Mouse (Mus musculus): ENCODE data around the gene Cbfa2t3. TPM values are rescaled to one million over a fixed set of nuclear protein-coding genes. Genes with fewer than 3 reads are reported as not detected.

Cbfa2t3 gene
- polyA plus RNA-seq, 1 experiment from 2014 or later = 8.9 TPM

GRCm38 (mm10) chr8:122661894-122662293 is 37.0 kb downstream of the Cbfa2t3 start:
- H3K4me1 ChIP-seq (replicated peaks; ENCODE audit: control insufficient read depth, insufficient read depth, low read length) = 0 out of 2 replicates have a peak, but pooled peaks cover 2% of the 10 kb centered on the region
- no peak overlapping the region for H3K4me2 ChIP-seq (replicated peaks; ENCODE audit: low read depth, low read length)
- ATAC-seq (ENCODE audit: low FRiP score) (no peak), DNase-seq (ENCODE audit: low spot score) (no peak)
- no peaks in the 10 kb centered on the region for H3K36me3 ChIP-seq (ENCODE audit: control insufficient read depth, insufficient read depth, low read length)
- no peak overlapping the region for H3K4me3 ChIP-seq (ENCODE audit: low read depth, low read length)
- no peak overlapping the region for H3K9ac ChIP-seq (ENCODE audit: low read depth, low read length)
- H3K9me3 ChIP-seq (ENCODE audit: control insufficient read depth, low read length) = no peaks in the 10 kb centered on the region
- WGBS = 71% methylated on average over 2 of the region's 2 CpGs
- no peak overlapping the region for H3K27ac ChIP-seq (ENCODE audit: low read depth, low read length)
- no peaks in the 10 kb centered on the region for H3K27me3 ChIP-seq (ENCODE audit: control insufficient read depth, insufficient read depth, low read length)

- H3K36me3 ChIP-seq (ENCODE audit: control insufficient read depth, insufficient read depth, low read length) = no peaks in the 10 kb centered on the region
- ATAC-seq (ENCODE audit: low FRiP score) = no peak
- peak; percentile 56 for DNase-seq (ENCODE audit: low spot score)
- no peak overlapping the region for H3K9ac ChIP-seq (ENCODE audit: low read depth, low read length)
- no peak overlapping the region for H3K4me2 ChIP-seq (replicated peaks; ENCODE audit: low read depth, low read length)
- no peak overlapping the region for H3K4me3 ChIP-seq (ENCODE audit: low read depth, low read length)
- no peaks in the 10 kb centered on the region for H3K27me3 ChIP-seq (ENCODE audit: control insufficient read depth, insufficient read depth, low read length)
- H3K9me3 ChIP-seq (ENCODE audit: control insufficient read depth, low read length) = no peaks in the 10 kb centered on the region
- WGBS = 34% methylated on average over 7 of the region's 7 CpGs
- H3K4me1 ChIP-seq (replicated peaks; ENCODE audit: control insufficient read depth, insufficient read depth, low read length) = 0 out of 2 replicates have a peak, but pooled peaks cover 2% of the 10 kb centered on the region
- no peak overlapping the region for H3K27ac ChIP-seq (ENCODE audit: low read depth, low read length)
These were observed 37.8 kb downstream of the Cbfa2t3 start for GRCm38 (mm10) chr8:122661138-122661537.

DNA sequence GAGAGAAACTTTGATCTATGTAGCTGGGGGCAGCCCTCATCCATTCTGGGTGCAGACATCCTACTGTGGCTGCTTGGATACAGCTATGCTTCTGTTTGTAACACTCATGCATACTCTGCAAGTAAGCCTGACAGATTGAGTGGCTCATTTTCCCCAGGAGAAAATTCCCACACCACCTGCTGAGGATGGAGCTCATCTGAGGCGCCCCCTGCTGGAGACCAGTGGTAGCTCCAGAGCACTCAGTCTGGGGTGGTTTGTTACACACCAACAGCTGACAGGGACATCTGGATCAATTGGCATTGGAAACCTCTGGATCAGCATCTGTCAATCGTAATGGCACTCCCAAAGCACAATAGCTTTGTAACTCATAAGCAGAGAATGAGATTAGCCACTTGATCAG is 38.9 kb downstream of the Cbfa2t3 start:
- no peaks in the 10 kb centered on the region for H3K36me3 ChIP-seq (ENCODE audit: control insufficient read depth, insufficient read depth, low read length)
- no peak overlapping the region for H3K4me3 ChIP-seq (ENCODE audit: low read depth, low read length)
- H3K9ac ChIP-seq (ENCODE audit: low read depth, low read length) = no peak overlapping the region
- ATAC-seq (ENCODE audit: low FRiP score) = no peak
- no peak overlapping the region for H3K4me2 ChIP-seq (replicated peaks; ENCODE audit: low read depth, low read length)
- H3K27ac ChIP-seq (ENCODE audit: low read depth, low read length) = no peak overlapping the region
- H3K9me3 ChIP-seq (ENCODE audit: control insufficient read depth, low read length) = no peaks in the 10 kb centered on the region
- H3K27me3 ChIP-seq (ENCODE audit: control insufficient read depth, insufficient read depth, low read length) = no peaks in the 10 kb centered on the region
- 0 out of 2 replicates have a peak, but pooled peaks cover under 1% of the 10 kb centered on the region for H3K4me1 ChIP-seq (replicated peaks; ENCODE audit: control insufficient read depth, insufficient read depth, low read length)
- DNase-seq (ENCODE audit: low spot score) = no peak
- WGBS = 68% methylated on average over 2 of the region's 2 CpGs

- no peak overlapping the region for H3K9ac ChIP-seq (ENCODE audit: low read depth, low read length)
These were observed 40.1 kb downstream of the Cbfa2t3 start for GRCm38 (mm10) chr8:122658807-122659160.

DNA sequence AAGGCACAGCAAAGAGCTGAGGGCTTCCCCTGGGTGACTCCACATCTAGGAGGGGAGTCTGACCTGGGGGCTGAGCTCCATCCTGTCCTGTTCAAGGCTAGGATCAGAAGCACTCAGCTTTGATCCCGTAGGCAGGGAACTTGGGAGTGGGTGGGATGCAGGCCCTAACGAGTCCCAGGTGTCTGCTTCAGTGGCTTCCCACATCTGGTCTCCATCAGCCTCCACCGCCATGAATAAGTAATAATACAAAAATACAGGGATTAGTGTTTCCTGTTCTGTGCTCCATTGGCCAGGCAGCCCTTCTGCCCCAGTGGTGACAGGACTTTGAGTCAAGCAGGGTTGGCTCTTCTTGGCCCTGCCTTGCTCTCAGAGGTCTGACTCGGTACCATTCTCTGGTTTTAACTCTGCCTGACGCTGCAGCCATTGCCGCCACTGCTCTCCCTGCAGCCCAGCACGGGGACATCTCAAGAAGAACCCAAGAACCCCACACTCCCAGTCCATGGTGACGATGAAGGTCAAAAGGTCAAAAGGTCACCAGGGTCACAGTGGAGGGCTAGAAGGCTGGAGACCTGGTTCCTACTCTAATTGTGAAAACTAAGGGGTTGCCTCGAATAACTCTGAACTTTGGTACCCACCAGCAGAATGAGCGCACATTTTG is 40.6 kb downstream of the Cbfa2t3 start:
- no peak for ATAC-seq (ENCODE audit: low FRiP score)
- Histone ChIP-seq H3K4me1 (replicated peaks; ENCODE audit: control insufficient read depth, insufficient read depth, low read length) (0 out of 2 replicates have a peak, but pooled peaks cover 4% of the 10 kb centered on the region), H3K9me3 (ENCODE audit: control insufficient read depth, low read length) (no peaks in the 10 kb centered on the region), H3K27me3 (ENCODE audit: control insufficient read depth, insufficient read depth, low read length) (no peaks in the 10 kb centered on the region), H3K36me3 (ENCODE audit: control insufficient read depth, insufficient read depth, low read length) (no peaks in the 10 kb centered on the region), H3K9ac (ENCODE audit: low read depth, low read length) (no peak overlapping the region), H3K27ac (ENCODE audit: low read depth, low read length) (no peak overlapping the region; the same call in 1 of the 2 replicates), H3K4me3 (ENCODE audit: low read depth, low read length) (no peak overlapping the region), H3K4me2 (replicated peaks; ENCODE audit: low read depth, low read length) (no peak overlapping the region)
- peak; percentile 49 for DNase-seq (ENCODE audit: low spot score)
- WGBS = 61% methylated on average over 10 of the region's 10 CpGs

More at GRCm38 (mm10) chr8:122658807-122659160, 40.1 kb downstream of the Cbfa2t3 start:
- 0 out of 2 replicates have a peak, but pooled peaks cover 4% of the 10 kb centered on the region for H3K4me1 ChIP-seq (replicated peaks; ENCODE audit: control insufficient read depth, insufficient read depth, low read length)
- ATAC-seq (ENCODE audit: low FRiP score) (no peak), DNase-seq (ENCODE audit: low spot score) (no peak)
- no peaks in the 10 kb centered on the region for H3K27me3 ChIP-seq (ENCODE audit: control insufficient read depth, insufficient read depth, low read length)
- no peak overlapping the region for H3K27ac ChIP-seq (ENCODE audit: low read depth, low read length)
- H3K36me3 ChIP-seq (ENCODE audit: control insufficient read depth, insufficient read depth, low read length) = no peaks in the 10 kb centered on the region
- H3K9me3 ChIP-seq (ENCODE audit: control insufficient read depth, low read length) = no peaks in the 10 kb centered on the region
- WGBS = 59% methylated on average over 9 of the region's 9 CpGs
- H3K4me3 ChIP-seq (ENCODE audit: low read depth, low read length) = no peak overlapping the region
- no peak overlapping the region for H3K4me2 ChIP-seq (replicated peaks; ENCODE audit: low read depth, low read length)

DNA sequence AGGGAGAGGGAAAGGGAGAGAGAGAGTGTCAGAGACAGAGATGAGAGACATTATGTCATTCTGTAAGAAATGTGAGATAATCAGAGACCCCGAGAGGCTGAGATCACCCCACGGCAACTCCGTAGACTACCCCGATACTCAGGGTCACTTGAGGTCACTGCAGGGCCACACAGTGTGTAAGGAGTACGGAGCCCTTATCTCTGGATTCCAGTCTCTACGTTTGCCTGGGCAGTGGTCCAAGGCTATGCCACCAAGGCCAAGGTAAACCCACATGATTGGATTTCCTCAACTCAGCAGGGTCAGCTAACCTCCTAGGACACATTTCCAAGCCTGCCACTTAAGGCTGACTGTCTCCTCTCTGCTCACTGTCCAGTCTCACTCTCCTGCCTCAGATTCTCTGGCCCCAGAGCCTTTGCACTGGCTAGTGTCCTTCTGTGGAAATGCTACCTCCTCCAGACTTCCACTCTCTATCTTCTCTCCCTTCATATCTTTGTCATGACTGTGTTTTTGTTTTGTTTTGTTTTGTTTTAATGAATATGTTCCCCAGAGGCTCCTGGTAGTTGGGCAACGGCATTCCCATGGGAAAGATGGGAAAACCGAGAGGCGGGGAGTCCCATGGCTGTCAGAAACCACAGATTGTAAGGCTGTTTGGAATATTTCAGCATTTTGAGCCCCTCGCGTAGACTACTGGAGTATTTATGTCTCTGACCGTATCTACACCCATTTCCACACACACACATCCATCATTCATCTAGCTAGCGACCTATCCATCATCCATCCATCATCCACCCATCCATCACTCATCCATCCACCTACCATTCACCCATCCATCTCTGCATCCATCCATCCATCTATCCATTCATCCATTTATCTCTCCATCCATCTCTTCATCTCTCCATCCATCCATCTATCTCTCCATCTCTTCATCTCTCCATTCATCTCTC is 42.6 kb downstream of the Cbfa2t3 start:
- ATAC-seq (ENCODE audit: low FRiP score) = no peak
- H3K27me3 ChIP-seq (ENCODE audit: control insufficient read depth, insufficient read depth, low read length) = no peaks in the 10 kb centered on the region
- WGBS = 87% methylated on average over 13 of the region's 13 CpGs

GRCm38 (mm10) chr8:122654768-122655167 is 44.1 kb downstream of the Cbfa2t3 start:
- Histone ChIP-seq H3K4me3 (ENCODE audit: low read depth, low read length) (no peak overlapping the region), H3K9me3 (ENCODE audit: control insufficient read depth, low read length) (no peaks in the 10 kb centered on the region), H3K4me2 (replicated peaks; ENCODE audit: low read depth, low read length) (no peak overlapping the region), H3K27me3 (ENCODE audit: control insufficient read depth, insufficient read depth, low read length) (no peaks in the 10 kb centered on the region), H3K4me1 (replicated peaks; ENCODE audit: control insufficient read depth, insufficient read depth, low read length) (0 out of 2 replicates have a peak, but pooled peaks cover 4% of the 10 kb centered on the region), H3K9ac (ENCODE audit: low read depth, low read length) (no peak overlapping the region), H3K36me3 (ENCODE audit: control insufficient read depth, insufficient read depth, low read length) (no peaks in the 10 kb centered on the region), H3K27ac (ENCODE audit: low read depth, low read length) (no peak overlapping the region)
- ATAC-seq (ENCODE audit: low FRiP score) (no peak), DNase-seq (ENCODE audit: low spot score) (no peak)
- 54% methylated on average over 7 of the region's 7 CpGs for WGBS

More for the DNA sequence above, 42.6 kb downstream of the Cbfa2t3 start:
- H3K4me3 ChIP-seq (ENCODE audit: low read depth, low read length) = no peak overlapping the region
- no peak overlapping the region for H3K9ac ChIP-seq (ENCODE audit: low read depth, low read length)
- H3K4me2 ChIP-seq (replicated peaks; ENCODE audit: low read depth, low read length) = no peak overlapping the region
- H3K27ac ChIP-seq (ENCODE audit: low read depth, low read length) = no peak overlapping the region
- H3K36me3 ChIP-seq (ENCODE audit: control insufficient read depth, insufficient read depth, low read length) = no peaks in the 10 kb centered on the region
- H3K4me1 ChIP-seq (replicated peaks; ENCODE audit: control insufficient read depth, insufficient read depth, low read length) = 0 out of 2 replicates have a peak, but pooled peaks cover 4% of the 10 kb centered on the region
- no peaks in the 10 kb centered on the region for H3K9me3 ChIP-seq (ENCODE audit: control insufficient read depth, low read length)
- DNase-seq (ENCODE audit: low spot score) = no peak

- Histone ChIP-seq H3K4me1 (replicated peaks; ENCODE audit: control insufficient read depth, insufficient read depth, low read length) (0 out of 2 replicates have a peak, but pooled peaks cover 4% of the 10 kb centered on the region), H3K27me3 (ENCODE audit: control insufficient read depth, insufficient read depth, low read length) (no peaks in the 10 kb centered on the region), H3K27ac (ENCODE audit: low read depth, low read length) (no peak overlapping the region), H3K9ac (ENCODE audit: low read depth, low read length) (no peak overlapping the region), H3K9me3 (ENCODE audit: control insufficient read depth, low read length) (no peaks in the 10 kb centered on the region), H3K4me2 (replicated peaks; ENCODE audit: low read depth, low read length) (no peak overlapping the region), H3K36me3 (ENCODE audit: control insufficient read depth, insufficient read depth, low read length) (no peaks in the 10 kb centered on the region), H3K4me3 (ENCODE audit: low read depth, low read length) (no peak overlapping the region)
- WGBS = 67% methylated on average over 6 of the region's 6 CpGs
- ATAC-seq (ENCODE audit: low FRiP score) (no peak), DNase-seq (ENCODE audit: low spot score) (no peak)
These were observed 46.3 kb downstream of the Cbfa2t3 start for GRCm38 (mm10) chr8:122652643-122653042.
